Mouse (Mus musculus) kidney, adult 18-20 months (tissue): ENCODE measurements at regions not wholly inside any gene's neighbourhood (a gene's known extent, or its start where the extent isn't known, plus 50 kb on each side); places are given as distances from the start of the nearest gene placed in this dataset.
A peak's percentile ranks its signal among the peaks of the same experiment; 100 is the strongest.
"Not testable (repeated sequence)": the region's sequence is repeated elsewhere in the genome, so short reads cannot be mapped to it uniquely, and the experiment has no call there.

Experiments
- DNase-seq: peaks from one replicate; pipeline ENCODE4 v3.0.0; 2021

DNA sequence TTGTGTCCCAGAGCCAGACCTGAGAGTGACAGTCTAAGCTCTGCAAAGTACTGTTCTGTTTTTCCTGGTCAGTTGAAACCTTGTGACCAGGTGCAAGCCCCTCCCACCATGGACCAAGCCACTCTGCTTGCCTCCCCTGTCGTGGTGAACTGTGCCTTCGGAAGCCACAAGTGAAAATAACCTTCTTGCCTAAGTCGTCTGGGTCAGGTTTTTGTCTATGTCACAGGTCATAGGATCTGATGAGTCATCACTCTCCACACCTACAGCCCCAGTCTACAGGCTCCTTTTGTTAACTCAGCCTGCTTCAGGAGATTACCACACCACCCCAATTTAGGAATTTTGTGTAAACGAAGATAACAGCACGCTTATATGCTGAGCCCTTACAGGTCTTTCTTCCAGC lies 417.2 kb upstream of the Arid1b start:
- DNase-seq = no peak

- no peak for DNase-seq
Observed at GRCm38 (mm10) chr17:4581851-4582250, 412.3 kb upstream of the Arid1b start.

DNA sequence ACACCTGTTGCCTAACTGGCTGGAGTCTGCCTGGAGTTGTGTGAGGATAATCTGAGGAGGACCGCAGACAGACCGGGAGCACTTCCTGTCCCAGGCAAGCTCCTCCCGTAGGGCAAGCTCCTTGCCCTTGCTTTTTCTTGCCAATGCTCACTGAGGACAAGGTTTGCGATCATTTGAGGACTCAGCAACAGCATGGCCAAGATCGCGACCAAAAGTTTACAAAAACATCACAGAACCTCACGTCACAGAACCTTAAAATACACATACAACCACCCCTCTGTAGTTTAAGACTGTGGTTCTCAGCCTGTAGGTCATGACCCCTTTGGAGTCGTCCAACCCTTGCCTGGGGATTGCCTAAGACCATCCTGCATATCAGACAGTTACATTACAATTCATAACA lies 383.7 kb upstream of the Arid1b start:
- peak; percentile 20 for DNase-seq

- DNase-seq = no peak
Observed at GRCm38 (mm10) chr17:4610993-4611392, 383.1 kb upstream of the Arid1b start.

DNA sequence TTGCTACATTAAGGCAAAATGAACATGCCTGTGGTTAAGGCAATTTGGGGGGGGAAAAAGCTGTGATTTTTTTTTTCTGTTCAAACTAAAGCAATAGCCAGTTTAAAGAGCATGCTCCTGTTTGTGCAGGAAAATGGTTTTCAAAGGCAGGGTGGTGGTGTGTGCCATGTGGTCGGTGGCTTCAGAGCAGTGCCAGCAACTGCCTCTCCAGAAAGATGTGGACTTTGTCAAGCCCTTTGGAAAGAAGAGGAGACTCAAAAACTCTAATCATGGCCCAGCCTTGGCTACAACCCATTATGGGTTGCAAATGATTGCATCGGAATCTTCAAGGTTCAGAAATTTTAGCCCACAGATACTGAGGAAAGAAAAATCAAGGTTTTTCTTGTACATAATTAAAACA lies 382.4 kb upstream of the Arid1b start:
- DNase-seq = no peak

DNA sequence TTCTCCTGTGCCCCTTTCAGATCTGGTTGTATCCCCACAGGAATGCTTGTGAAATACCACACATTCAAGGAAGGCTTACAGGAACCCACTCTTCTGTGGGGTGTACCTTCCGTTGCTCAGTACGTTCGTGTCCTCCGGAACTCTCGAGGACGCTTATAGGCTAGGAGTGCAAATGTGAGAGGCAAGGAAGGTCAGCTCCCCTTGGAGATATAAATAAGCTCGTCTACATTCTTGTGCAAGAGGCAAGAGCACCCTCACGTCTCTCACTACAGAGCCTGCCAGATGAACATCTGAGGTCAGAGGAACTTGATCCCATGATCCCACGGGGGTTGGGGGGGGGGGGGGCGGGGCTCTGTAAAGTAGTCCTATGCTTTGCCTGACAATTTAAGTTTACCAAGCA lies 382.0 kb upstream of the Arid1b start:
- no peak for DNase-seq

GRCm38 (mm10) chr17:4612741-4613140 lies 381.4 kb upstream of the Arid1b start:
- no peak for DNase-seq

- no peak for DNase-seq
Observed at GRCm38 (mm10) chr17:4620361-4620760, 373.8 kb upstream of the Arid1b start.

- DNase-seq = not testable (repeated sequence)
Observed at GRCm38 (mm10) chr17:4626126-4626525, 368.0 kb upstream of the Arid1b start.

DNA sequence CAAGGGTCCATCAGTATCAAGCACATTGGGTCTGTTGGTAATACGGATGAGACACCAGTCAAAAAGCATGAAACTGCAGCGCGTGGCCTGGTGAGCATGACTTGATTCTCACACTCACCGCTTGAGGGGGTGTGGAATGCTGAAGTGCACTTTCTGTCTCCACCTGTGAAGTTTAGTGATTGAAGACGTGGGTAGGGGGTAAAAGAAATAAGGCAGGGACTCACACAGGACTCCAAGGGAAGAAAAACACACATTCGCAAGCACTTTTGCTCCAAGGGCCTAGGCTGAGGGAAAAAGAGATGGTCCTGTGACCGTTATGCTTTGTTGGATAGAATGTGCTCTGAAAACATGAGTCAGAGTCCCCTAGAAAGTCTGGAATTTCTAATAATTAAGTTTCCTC lies 366.6 kb upstream of the Arid1b start:
- no peak for DNase-seq

- DNase-seq = no peak
Observed at GRCm38 (mm10) chr17:4631122-4631521, 363.0 kb upstream of the Arid1b start.

DNA sequence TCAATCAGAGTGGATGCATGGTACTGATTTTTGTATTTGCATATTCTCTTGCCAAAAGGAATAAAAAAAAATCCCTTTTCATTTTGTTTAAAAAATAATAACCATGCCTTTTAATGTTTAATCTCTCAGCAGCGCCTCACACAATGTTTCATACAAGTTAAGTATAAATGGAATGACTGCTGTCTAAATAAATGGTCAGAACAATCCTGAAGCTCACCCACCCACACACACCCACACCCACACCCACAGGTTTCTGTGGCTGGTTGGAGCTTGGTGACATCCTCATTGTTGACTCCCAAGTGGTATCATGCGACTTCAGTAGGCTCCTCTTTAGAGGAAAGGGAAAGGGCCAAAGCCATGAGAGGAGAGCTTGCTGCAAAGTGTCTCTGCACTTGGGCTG lies 361.6 kb upstream of the Arid1b start:
- no peak for DNase-seq

- DNase-seq = no peak
Observed at GRCm38 (mm10) chr17:4633771-4634170, 360.4 kb upstream of the Arid1b start.

- DNase-seq = no peak
Observed at GRCm38 (mm10) chr17:4636796-4637353, 357.3 kb upstream of the Arid1b start.

DNA sequence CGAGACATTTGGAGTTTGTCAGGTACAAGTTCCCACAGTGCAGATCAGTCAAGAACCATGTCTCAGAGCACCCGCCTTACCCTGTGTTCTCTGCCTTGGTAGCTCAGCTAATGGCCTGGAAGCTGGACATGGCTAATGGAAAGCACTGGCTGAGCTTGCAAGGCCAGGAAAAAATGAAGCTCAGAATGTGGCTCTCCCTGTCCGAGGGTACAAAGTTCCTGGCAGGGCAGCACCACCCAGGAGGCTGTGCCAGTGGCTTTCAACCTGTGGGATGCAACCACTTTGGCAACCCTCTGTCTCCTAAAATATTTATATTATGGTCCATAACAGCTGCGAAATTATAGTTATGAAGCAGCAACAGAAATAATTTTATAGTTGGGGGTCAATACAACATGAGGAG lies 354.6 kb upstream of the Arid1b start:
- no peak for DNase-seq

- DNase-seq = no peak
Observed at GRCm38 (mm10) chr17:4640555-4640954, 353.6 kb upstream of the Arid1b start.

- DNase-seq = no peak
Observed at GRCm38 (mm10) chr17:4641166-4641565, 353.0 kb upstream of the Arid1b start.

DNA sequence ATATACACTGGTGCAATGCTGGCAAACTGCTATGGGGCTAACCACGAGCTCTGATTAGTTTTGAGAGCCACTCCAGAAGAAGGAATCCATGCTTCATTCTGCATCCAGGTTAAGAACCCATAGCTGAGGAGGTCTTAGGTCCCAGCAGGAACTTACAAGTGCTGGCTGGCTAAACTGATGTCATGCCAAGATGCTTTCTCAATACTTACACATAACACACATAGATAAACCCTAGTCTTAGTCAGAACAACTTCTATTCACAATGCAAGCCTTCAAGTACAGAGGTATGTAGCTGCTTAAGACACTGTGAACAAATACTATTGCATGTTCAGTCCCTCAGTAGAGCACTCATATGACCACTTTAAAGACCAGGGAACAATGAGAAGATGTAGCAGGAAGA lies 352.1 kb upstream of the Arid1b start:
- no peak for DNase-seq

- DNase-seq = no peak
Observed at GRCm38 (mm10) chr17:4643343-4643742, 350.8 kb upstream of the Arid1b start.

- DNase-seq = no peak
Observed at GRCm38 (mm10) chr17:4648603-4649002, 345.5 kb upstream of the Arid1b start.

- no peak for DNase-seq
Observed at GRCm38 (mm10) chr17:4654221-4654620, 339.9 kb upstream of the Arid1b start.

GRCm38 (mm10) chr17:4661996-4662395 lies 332.1 kb upstream of the Arid1b start:
- no peak for DNase-seq

DNA sequence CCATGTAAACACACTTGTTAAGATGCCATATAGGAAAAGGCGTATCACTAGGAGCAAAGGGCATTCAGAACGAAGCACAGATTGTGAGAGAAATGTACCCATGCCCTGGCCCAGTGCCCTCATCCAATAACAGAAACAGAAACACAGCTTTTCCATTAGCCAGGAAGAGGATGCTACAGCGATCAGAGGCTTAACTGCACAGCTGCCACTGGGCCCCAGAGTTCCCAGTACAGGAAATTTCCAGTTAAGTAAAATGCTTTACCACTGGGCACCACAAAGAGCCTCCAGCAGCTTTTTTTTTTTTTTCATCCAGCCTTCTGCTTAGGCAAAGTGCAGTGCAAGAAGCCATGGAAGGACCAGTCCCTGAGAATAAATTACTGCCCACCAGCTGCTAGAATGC lies 325.6 kb upstream of the Arid1b start:
- no peak for DNase-seq

- no peak for DNase-seq
Observed at GRCm38 (mm10) chr17:4673271-4673670, 320.9 kb upstream of the Arid1b start.

- DNase-seq = no peak
Observed at GRCm38 (mm10) chr17:4706421-4706820, 287.7 kb upstream of the Arid1b start.

DNA sequence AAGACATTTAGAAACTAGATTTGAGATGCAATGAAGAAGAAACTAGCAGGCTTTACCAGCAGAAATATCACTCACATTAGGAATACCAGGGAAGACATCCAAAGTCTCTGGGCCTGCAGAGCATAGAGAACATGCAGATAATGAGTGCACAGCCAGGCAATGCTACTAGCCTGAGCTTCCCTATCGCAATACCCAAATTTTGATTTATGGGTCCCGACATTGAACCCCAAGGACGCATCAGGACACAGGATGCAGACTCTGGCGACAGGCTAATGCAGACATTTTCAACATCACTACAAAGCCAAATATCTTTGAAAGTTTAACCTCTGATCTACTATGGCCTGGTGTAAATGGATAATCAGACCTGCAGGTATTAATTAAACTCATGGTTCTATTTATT lies 273.1 kb upstream of the Arid1b start:
- DNase-seq = no peak
